Mouse (Mus musculus): ENCODE measurements around the gene Cdh23.

Gene Cdh23

GRCm38 (mm10) chr10:60279290-60279940 is 416.9 kb downstream of the Cdh23 start:
- no peak for DNase-seq

DNA sequence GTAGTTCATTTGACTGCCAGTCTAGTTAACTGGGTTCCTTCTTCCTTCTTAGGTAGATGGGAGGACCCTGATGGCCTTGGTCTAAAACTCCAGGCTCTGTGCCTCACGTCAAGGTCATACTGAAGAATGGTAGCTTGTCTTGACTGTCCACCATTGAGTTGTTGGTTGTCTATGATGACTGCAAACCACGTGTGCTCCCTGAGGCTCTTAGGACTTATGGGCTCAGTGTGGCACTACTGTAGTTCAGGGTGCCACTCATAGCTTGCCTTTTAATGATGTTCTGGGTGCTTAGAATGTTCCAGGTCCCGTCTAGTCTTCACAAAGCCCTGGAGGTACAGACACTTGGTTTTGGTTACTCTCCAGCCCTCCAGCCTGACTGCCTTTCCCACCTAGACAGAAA is 417.5 kb downstream of the Cdh23 start:
- no peak for DNase-seq

GRCm38 (mm10) chr10:60278006-60278399 is 418.3 kb downstream of the Cdh23 start:
- peak in 1 of 2 experiments; percentile 43 for DNase-seq

GRCm38 (mm10) chr10:60277207-60278005 is 418.9 kb downstream of the Cdh23 start, which contains the start of gene Psap:
TSS of gene Psap (plus strand) at chr10:60277627.
- peak; percentile 90 to 93 for DNase-seq

DNA sequence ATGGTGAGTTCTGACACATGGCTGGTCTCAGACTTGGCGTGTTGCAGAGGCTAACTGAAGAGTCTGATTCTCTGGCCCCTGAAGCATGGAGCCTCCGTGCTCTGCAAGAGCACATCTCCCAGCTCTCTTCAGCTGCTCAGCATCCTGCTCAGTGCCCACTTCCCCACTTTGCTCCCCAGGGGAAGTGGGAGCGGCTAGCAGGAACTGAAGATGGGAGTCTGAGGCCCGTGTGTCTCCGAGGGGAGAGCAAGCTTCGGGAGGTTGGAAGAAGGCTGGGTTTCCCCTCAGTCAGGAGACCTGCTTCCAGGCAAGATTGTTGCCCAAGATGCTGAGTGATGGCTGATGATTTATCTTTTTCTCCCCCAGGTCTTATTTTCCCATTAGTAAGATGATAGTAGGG is 422.9 kb downstream of the Cdh23 start:
- no peak for DNase-seq

- no peak for DNase-seq
Observed at GRCm38 (mm10) chr10:60272241-60272640, 424.0 kb downstream of the Cdh23 start.

DNA sequence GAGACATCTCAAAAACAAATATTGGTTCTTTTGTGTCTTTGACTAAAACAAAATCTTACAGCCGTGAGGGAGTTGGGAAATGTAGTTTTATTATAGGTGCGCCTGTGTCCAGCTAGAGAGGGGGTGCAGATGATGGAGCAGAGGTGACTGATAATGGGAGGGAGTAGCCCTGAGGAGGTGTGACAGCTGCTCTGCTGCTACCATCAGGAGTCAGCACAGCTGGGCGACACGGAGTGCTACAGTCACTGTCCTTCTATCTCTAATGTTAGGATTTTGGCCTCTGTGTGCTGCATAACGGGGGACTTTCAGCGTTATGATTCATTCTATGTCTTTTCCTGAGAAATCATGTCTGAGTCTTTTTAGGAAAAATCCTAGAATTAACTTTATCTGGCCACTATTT is 425.3 kb downstream of the Cdh23 start:
- DNase-seq = no peak

- no peak for DNase-seq
Observed at GRCm38 (mm10) chr10:60269141-60270064, 426.9 kb downstream of the Cdh23 start.

DNA sequence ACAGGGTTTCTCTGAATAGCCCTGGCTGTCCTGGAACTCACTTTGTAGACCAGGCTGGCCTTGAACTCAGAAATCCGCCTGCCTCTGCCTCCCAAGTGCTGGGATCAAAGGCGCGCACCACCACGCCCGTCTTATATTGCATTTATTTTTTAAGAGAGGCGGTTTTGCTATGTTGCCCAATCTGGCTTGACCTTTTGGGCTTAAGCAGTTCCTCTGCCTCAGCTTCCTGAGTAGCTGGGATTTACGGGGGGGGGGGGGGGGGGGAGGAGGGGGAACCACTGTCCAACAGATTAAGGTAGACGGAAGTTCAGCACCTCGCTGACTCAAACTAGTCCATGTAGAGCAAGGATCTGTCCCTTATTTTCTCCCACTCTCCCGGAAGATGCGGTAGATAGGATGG is 427.6 kb downstream of the Cdh23 start:
- DNase-seq = no peak

GRCm38 (mm10) chr10:60266842-60267401 is 429.4 kb downstream of the Cdh23 start:
- DNase-seq = no peak

DNA sequence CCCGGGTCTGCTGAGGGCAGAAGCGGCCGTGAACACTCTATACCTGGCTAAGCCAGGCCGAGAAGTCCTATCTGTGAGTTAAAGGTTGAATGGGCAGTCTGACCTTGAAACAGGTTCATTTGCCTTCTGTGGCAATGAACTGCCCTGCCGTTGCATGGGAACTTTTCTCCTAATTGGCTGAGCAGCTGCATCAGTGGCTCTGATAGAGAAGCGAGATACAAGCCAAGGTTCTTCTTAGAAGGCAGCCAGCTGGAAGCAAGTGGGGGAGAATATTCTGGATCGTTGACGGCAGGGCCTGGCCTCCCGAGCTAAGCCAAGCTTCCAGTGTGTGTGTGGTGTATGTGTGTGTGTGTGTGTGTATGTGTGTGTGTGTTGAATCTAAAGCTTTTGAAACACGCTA is 431.0 kb downstream of the Cdh23 start:
- DNase-seq = no peak

- DNase-seq = no peak
Observed at GRCm38 (mm10) chr10:60263351-60263750, 432.9 kb downstream of the Cdh23 start.

DNA sequence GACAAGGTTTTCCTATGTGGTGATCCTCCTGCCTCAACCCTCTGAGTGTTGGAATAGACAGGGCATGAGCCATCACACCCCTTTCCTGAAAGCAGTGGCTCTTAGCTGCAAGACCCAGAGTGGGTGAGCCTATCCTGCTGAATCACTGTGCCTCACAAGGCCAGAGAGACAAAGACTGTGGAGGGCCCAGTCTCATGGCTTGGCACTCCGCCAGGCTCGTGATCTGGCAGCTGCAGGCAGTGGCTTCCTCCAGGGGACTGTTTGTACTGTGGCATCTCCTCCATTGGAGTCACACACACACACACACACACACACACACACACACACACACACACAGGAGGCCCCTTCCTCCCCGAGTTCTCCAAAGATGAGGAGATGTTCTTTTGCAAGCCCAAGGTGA is 433.9 kb downstream of the Cdh23 start:
- DNase-seq = peak; percentile 74 to 76

DNA sequence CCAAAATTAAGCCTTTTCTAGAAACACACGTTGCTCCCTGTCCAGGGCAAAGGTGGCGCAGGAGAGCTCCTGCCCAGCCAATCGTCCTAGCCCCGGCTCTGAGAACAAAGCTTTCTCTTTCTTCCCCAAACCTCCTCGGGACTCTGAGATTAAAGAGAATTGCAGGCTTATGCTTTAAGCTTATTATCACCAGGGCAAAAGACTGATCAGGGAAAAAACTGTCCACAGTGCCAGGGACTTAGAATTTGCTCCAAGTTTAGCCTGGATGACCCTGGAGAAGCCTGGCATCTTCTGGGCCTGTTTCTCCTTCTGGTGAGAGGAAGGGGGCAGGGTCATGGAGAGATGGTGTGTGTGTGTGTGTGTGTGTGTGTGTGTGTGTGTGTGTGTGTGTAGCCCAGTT is 434.8 kb downstream of the Cdh23 start:
- DNase-seq = no peak

DNA sequence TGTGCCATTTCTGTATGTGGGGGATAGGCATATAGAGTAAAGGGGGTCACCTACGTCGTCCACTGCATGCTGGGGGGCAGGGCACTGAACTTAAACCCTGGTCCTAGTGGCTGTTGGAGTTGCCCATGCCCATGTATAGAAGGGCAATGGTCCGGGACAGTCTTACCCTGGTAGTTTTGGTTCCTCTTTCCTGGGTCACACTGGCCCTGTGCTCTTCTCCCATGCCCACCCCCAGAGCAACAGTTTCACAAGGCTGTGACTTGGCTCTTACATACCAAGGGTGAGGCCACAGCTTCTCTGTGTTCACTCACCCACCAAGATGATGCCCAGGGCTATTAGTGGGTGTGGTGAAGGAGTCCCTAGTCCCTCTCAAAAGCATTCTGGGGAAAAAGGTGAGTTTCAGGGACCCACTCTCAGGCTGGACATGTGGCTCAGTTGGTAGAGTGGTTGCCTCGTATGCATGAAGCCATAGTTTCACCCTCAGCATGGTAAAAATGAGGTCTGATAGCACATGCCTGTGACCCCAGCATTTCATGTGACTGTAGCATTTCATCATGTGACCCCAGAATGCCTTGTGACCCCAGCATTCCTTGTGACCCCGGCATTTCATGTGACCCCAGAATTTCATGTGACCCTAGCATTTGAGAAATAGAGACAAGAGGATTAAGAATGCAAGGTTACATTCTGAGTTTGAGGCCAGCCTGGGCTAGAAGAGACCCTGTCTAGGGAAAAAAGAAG is 435.6 kb downstream of the Cdh23 start:
- DNase-seq = peak; percentile 49 to 60

DNA sequence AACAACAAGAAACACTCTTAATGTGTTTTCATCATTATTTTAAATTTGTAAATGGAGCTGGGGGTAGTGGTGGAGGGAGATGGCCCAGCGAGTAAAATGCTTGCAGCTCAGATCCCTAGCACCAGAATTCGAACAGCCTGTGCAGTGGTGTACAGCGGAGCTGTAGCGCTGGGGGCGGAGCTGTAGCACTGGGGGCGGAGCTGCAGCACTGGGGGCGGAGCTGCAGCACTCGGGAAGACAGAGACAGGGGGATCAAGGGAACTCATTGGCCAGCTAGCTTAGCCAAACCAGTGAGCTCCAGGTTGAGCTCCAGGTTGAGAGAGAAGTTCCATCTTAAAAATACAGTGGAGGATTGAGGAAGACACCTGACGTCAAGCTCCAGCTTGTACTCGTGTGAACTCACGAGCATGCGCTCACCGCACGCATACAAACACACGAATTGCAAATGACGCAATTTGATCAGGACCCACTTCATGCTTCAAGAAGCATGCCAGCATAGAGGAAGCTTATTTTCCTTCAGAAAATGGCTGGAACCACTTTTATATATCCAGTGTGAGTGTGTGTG is 438.9 kb downstream of the Cdh23 start:
- no peak for DNase-seq

DNA sequence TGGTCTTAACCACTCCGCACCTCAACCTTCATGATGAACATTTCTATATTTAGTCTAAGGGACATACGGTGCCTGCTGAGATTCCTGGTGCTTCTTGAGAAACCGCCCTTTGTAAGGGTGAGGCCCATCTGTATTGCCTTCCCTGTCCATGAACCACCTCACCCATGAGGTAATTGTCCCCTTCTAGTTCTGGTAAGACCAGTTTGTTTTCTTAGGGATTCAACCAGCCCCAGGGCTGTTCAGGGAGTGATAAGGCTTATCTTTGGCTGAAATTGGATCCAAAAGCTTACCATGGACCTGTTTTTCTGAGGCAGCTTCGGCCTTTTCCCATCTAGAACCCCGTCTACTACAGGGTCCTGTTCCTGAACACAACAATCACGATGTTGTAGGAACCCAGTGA is 440.2 kb downstream of the Cdh23 start:
- DNase-seq = no peak
